ENCODE assay signal across 11 mouse cellular contexts in genomic region chr8:94991454-94991994, GRCm38 (mm10). TPM values are rescaled to one million over a fixed set of nuclear protein-coding genes. Genes with fewer than 3 reads are reported as not detected.
A peak's percentile ranks its signal among the peaks of the same experiment; 100 is the strongest.
DNase-seq lines count a peak whose midpoint lies in the region; ATAC-seq and TF ChIP-seq lines count a peak whose summit lies in the region.
"Had no signal": no experiment of that assay in that cellular context is flagged by ENCODE, and none has a peak within 500 bp of the region (broad histone marks: within the 10 kb centered on the region; RNA-seq: fewer than 3 reads in every experiment).

No protein-coding gene starts in this region.

- peaks cover 12% of the 10 kb centered on the region; the same call in 1 of the 2 replicates for H3K27me3 ChIP-seq in midbrain, embryonic 10.5 days (ENCODE audit: low read depth, poor library complexity, severe bottlenecking)
- H3K27me3 ChIP-seq in midbrain, postnatal 0 days (ENCODE audit: insufficient read depth, low read length): no peaks in the 10 kb centered on the region
- no peaks in the 10 kb centered on the region for H3K27me3 ChIP-seq in liver, embryonic 15.5 days
- H3K27me3 ChIP-seq: Patski had no signal

- ATAC-seq in midbrain, postnatal 0 days (ENCODE audit: low FRiP score): no peak
- 0 out of 2 replicates have a peak, but pooled peaks have one; percentile 30 for ATAC-seq in liver, embryonic 15.5 days (ENCODE audit: insufficient read depth)
- no peak for ATAC-seq in CD4-positive, CD25-positive, alpha-beta regulatory T cell, adult 4 months
- ATAC-seq: Patski had no signal

- no peak for TF ChIP-seq CTCF in gastrocnemius, adult 2 months (IDR thresholded peaks at IDR 0.05)
- no peak for TF ChIP-seq CTCF in midbrain, postnatal 0 days (IDR thresholded peaks at IDR 0.05)

- H3K9me3 ChIP-seq in midbrain, embryonic 10.5 days (replicated peaks): no peaks in the 10 kb centered on the region
- H3K9me3 ChIP-seq in midbrain, postnatal 0 days (ENCODE audit: low read length): no peaks in the 10 kb centered on the region
- no peaks in the 10 kb centered on the region for H3K9me3 ChIP-seq in liver, embryonic 15.5 days (replicated peaks)
- H3K9me3 ChIP-seq: embryonic facial prominence, embryonic 12.5 days; limb, embryonic 12.5 days had no signal

- WGBS in midbrain, embryonic 10.5 days: 88% methylated on average over 9 of the region's 9 CpGs
- WGBS in midbrain, postnatal 0 days: 80% methylated on average over 9 of the region's 9 CpGs
- 43% methylated on average over 9 of the region's 9 CpGs for WGBS in liver, embryonic 15.5 days (ENCODE audit: insufficient replicate concordance)

- DNase-seq in gastrocnemius, adult 2 months: no peak
- DNase-seq in gastrocnemius, postnatal 36 days: no peak
- no peak for DNase-seq in midbrain, embryonic 10.5 days (ENCODE audit: low spot score)
- no peak for DNase-seq in midbrain, postnatal 0 days (ENCODE audit: low spot score)
- DNase-seq in adrenal gland, postnatal 10 days: no peak
- no peak for DNase-seq in urinary bladder, postnatal 10 days (ENCODE audit: low spot score)

- H3K27ac ChIP-seq in gastrocnemius, adult 2 months: peak overlapping the region; percentile 92
- peak overlapping the region; percentile 98 for H3K27ac ChIP-seq in midbrain, embryonic 10.5 days (replicated peaks)
- no peak overlapping the region for H3K27ac ChIP-seq in midbrain, postnatal 0 days (ENCODE audit: low read depth, low read length)
- peak overlapping the region; percentile 58 for H3K27ac ChIP-seq in liver, embryonic 15.5 days (replicated peaks)
- H3K27ac ChIP-seq: embryonic facial prominence, embryonic 12.5 days; limb, embryonic 12.5 days had no signal

- H3K36me3 ChIP-seq in midbrain, embryonic 10.5 days: no peaks in the 10 kb centered on the region
- H3K36me3 ChIP-seq in midbrain, postnatal 0 days (ENCODE audit: insufficient read depth, low read length): no peaks in the 10 kb centered on the region
- peaks cover 69% of the 10 kb centered on the region for H3K36me3 ChIP-seq in liver, embryonic 15.5 days (replicated peaks)
- H3K36me3 ChIP-seq: embryonic facial prominence, embryonic 12.5 days; limb, embryonic 12.5 days had no signal

- no peak overlapping the region for H3K9ac ChIP-seq in midbrain, postnatal 0 days (replicated peaks; ENCODE audit: low read length, poor library complexity, severe bottlenecking)
- no peak overlapping the region for H3K9ac ChIP-seq in liver, embryonic 15.5 days
- H3K9ac ChIP-seq: embryonic facial prominence, embryonic 12.5 days; limb, embryonic 12.5 days had no signal

- no peak overlapping the region for H3K4me2 ChIP-seq in midbrain, postnatal 0 days (ENCODE audit: low read depth, low read length, poor library complexity, severe bottlenecking)
- peak overlapping the region; percentile 19 for H3K4me2 ChIP-seq in liver, embryonic 15.5 days
- H3K4me2 ChIP-seq: embryonic facial prominence, embryonic 12.5 days; limb, embryonic 12.5 days had no signal

- peaks cover 75% of the 10 kb centered on the region for H3K4me1 ChIP-seq in midbrain, embryonic 10.5 days
- H3K4me1 ChIP-seq in midbrain, postnatal 0 days (ENCODE audit: insufficient read depth, low read length): peaks cover 24% of the 10 kb centered on the region; the same call in 1 of the 2 replicates
- H3K4me1 ChIP-seq in liver, embryonic 15.5 days (replicated peaks): peaks cover 97% of the 10 kb centered on the region

- peak overlapping the region; percentile 33 for H3K4me3 ChIP-seq in gastrocnemius, adult 2 months
- H3K4me3 ChIP-seq in midbrain, embryonic 10.5 days: no peak overlapping the region
- no peak overlapping the region for H3K4me3 ChIP-seq in midbrain, postnatal 0 days (ENCODE audit: low read depth, low read length)
- no peak overlapping the region for H3K4me3 ChIP-seq in liver, embryonic 15.5 days (replicated peaks)
- H3K4me3 ChIP-seq: embryonic facial prominence, embryonic 12.5 days; limb, embryonic 12.5 days had no signal

- intact Hi-C loops in gastrocnemius, adult 2 months (cut with DNase I): no loop called here
- intact Hi-C loops in gastrocnemius, postnatal 36 days (cut with DNase I): no loop called here

RNA-seq across cellular contexts. Expression of gene Adgrg1, which starts 17.0 kb away (rescaled TPM):
- total RNA-seq in gastrocnemius, adult 2 months (2021): 10 to 100 TPM; 20.7 to 27.4 TPM
- 10 to 100 TPM; 20.9 to 25.5 TPM for total RNA-seq in gastrocnemius, postnatal 36 days (2021)
- polyA plus RNA-seq in midbrain, embryonic 10.5 days (2016; fragmentation: Nextera tagmentation; extraction: Ambion mirVana): 116 and 163 TPM in 2 replicates
- 218 and 247 TPM in 2 replicates for total RNA-seq in midbrain, postnatal 0 days (2014; rRNA removed)
- 114 and 125 TPM in 2 replicates for polyA plus RNA-seq in midbrain, postnatal 0 days (2015; fragmentation: Nextera tagmentation; extraction: Ambion mirVana)
- 45.2 and 46.1 TPM in 2 replicates for polyA plus RNA-seq in liver, embryonic 15.5 days (2015; fragmentation: Nextera tagmentation; extraction: Ambion mirVana)
- 1 to 10 TPM; 4.6 to 8.4 TPM for polyA plus RNA-seq in CD4-positive, CD25-positive, alpha-beta regulatory T cell, adult 4 months (2017; shearing (Covaris generic))
- total RNA-seq in adrenal gland, postnatal 10 days (2021): 10 to 100 TPM; 35.9 to 48.9 TPM

RNA-seq across cellular contexts. Expression of gene Adgrg3, which starts 26.0 kb away (rescaled TPM):
- total RNA-seq in gastrocnemius, adult 2 months (2021): under 1 TPM; 0.28 to 0.43 TPM
- total RNA-seq in gastrocnemius, postnatal 36 days (2021): under 1 TPM; 0.20 to 0.52 TPM
- 3.8 and 3.9 TPM in 2 replicates for polyA plus RNA-seq in midbrain, embryonic 10.5 days (2016; fragmentation: Nextera tagmentation; extraction: Ambion mirVana)
- total RNA-seq in midbrain, postnatal 0 days (2014; rRNA removed): 1.5 and 1.7 TPM in 2 replicates
- polyA plus RNA-seq in midbrain, postnatal 0 days (2015; fragmentation: Nextera tagmentation; extraction: Ambion mirVana): 0.59 and 0.88 TPM in 2 replicates
- 8.3 and 9.3 TPM in 2 replicates for polyA plus RNA-seq in liver, embryonic 15.5 days (2015; fragmentation: Nextera tagmentation; extraction: Ambion mirVana)
- under 1 TPM in 1 of 2 experiments, not detected in 1; 0.51 TPM for polyA plus RNA-seq in CD4-positive, CD25-positive, alpha-beta regulatory T cell, adult 4 months (2017; shearing (Covaris generic))
- total RNA-seq in adrenal gland, postnatal 10 days (2021): 1 to 10 TPM; 4.0 to 4.5 TPM
